Mouse (Mus musculus) cortical plate, adult 2 months (tissue): Measurements from ENCODE around the gene Rps27. TPM values are rescaled to one million over a fixed set of nuclear protein-coding genes. Genes with fewer than 3 reads are reported as not detected.
"Not testable (repeated sequence)": the region's sequence is repeated elsewhere in the genome, so short reads cannot be mapped to it uniquely, and the experiment has no call there.

Experiments
- H3K27ac ChIP-seq: fragments of 200-500 bp; 2 replicates; pipeline ENCODE4 v1.5.1; 2012; ENCODE audit warnings: low read length, control low read depth, inconsistent platforms; ENCODE audit not compliant: insufficient read depth
- H3K4me1 ChIP-seq: fragments of 200-500 bp; 2 replicates; pipeline ENCODE4 v1.6.1; 2011; ENCODE audit warnings: low read length; ENCODE audit not compliant: control insufficient read depth, insufficient read depth
- H3K4me3 ChIP-seq: fragments of 200-500 bp; 2 replicates; pipeline ENCODE4 v1.5.1; 2011; ENCODE audit warnings: mild to moderate bottlenecking, low read length, control low read depth; ENCODE audit not compliant: insufficient read depth
- CTCF ChIP-seq: fragments of 200-500 bp; IDR thresholded peaks from 2 replicates; pipeline ENCODE4 v1.5.1; 2011; ENCODE audit warnings: mild to moderate bottlenecking, control low read depth, low read length; ENCODE audit not compliant: insufficient read depth; ENCODE audit errors: extremely low read depth
- POLR2A ChIP-seq: fragments of 200-500 bp; IDR thresholded peaks from 2 replicates; pipeline ENCODE4 v1.6.1; 2011; ENCODE audit warnings: mild to moderate bottlenecking, low read length, control low read depth; ENCODE audit not compliant: insufficient read depth; ENCODE audit errors: extremely low read depth
- polyA plus RNA-seq: library from polyadenylated mRNA; depleted of rRNA; stranded (reverse); fragments of >200 nt; gene quantifications from 2 replicates; pipeline ENCODE4 v1.2.3, GENCODE M21; 2012; rRNA removed

The Rps27 gene
- polyA plus RNA-seq: 1,605 and 1,617 TPM in 2 replicates

DNA sequence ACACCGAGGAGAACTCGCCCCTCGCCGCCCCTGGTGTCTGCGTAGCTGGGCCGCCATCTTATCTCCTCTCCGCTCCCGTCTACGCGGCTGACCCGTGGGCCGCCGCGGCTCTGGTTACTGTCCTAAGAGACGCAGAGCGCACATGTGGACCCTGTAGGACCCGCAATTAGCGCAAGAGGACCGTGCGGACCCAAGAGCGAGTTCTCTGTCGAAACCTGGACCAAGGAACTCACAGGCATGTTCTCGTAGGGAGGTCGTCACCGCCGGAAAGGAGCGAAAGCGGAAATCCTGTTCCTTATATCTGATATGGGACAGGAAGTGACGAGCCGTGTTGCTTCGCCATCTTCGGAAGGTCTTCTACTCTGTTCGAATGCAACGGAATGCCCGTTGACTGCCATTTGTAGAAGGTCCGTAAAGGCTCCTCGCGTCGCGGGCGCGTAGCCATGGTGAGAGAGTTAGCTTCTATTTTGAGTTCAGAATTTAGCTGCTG, at the start of gene Rps27, which contains the start of gene Rab13:
TSS of gene Rps27 (minus strand) at position 275 of the 490 bp plus-strand sequence.
TSS of gene Rab13 (plus strand) at position 319 of the 490 bp plus-strand sequence.
- Histone ChIP-seq H3K27ac (peak within 1 kb of the TSS; percentile 79), H3K4me3 (peak within 1 kb of the TSS; percentile 58)
- TF ChIP-seq POLR2A: peak; percentile 100
- no peak for TF ChIP-seq CTCF

DNA sequence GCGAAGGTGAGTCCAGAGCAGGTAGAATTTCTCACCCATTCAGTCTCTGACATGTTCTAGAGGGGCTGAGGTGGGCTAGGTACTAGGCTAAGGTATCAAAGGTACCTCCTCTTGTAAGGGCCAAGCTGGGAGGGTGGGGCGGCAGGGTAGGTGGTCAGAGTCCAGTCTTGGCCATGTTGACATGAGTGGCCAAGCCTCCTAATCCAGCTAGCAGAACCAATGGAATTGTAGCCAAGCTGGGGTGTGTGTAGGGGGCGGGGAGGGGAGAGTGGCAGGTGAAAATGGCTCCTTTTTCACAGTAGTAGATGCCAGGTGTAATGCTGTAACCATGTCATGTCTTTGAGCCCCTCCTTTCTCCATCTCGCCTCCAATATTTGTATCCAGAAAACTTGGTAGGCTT, 45.1 kb upstream of the Rps27 start:
- Histone ChIP-seq H3K4me3 (no peak overlapping the region), H3K4me1 (peaks cover 6% of the 10 kb centered on the region), H3K27ac (no peak overlapping the region)
- TF ChIP-seq CTCF: no peak
- no peak for TF ChIP-seq POLR2A

More for the DNA sequence above, at the start of gene Rps27, which contains the start of gene Rab13:
- peaks cover 8% of the 10 kb centered on the region; the same call in 1 of the 2 replicates for H3K4me1 ChIP-seq

DNA sequence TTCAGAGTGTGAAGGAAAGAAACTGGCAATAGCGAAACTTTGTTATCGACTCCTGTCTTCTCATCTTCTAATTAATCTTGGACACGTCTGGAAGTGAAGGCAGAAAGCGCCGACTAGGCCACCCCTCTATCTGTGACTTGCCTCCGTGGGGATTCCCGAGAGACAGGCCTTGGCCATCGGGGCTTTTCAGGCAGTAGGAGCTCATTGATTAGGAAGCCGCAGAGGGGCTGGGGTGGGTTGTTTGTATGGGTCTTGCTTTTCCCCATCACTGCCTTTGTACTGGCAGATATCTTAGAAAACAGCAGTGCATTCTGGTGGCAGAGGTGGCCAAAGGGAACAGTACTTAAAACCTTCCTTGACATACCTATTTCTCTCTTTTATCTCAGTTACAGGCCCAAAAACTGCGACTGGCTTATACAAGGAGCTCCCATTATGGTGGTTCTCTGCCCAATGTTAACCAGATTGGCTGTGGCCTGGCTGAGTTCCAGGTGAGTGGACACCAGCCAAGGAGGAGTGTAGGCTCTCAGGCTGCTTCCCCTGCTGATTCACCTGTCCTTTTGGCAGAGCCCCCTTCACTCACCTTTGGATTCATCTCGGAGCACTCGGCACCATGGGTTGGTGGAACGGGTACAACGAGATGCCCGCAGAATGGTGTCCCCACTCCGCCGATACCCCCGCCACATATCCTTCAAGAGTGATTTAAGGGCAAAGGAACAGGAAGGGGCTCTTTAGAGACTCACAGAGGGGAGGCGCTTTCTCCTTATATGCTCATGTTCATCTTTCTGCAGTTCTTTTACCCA, 43.5 kb upstream of the Rps27 start:
- Histone ChIP-seq H3K4me3 (no peak overlapping the region), H3K27ac (no peak overlapping the region)
- no peak for TF ChIP-seq POLR2A
- no peak for TF ChIP-seq CTCF

DNA sequence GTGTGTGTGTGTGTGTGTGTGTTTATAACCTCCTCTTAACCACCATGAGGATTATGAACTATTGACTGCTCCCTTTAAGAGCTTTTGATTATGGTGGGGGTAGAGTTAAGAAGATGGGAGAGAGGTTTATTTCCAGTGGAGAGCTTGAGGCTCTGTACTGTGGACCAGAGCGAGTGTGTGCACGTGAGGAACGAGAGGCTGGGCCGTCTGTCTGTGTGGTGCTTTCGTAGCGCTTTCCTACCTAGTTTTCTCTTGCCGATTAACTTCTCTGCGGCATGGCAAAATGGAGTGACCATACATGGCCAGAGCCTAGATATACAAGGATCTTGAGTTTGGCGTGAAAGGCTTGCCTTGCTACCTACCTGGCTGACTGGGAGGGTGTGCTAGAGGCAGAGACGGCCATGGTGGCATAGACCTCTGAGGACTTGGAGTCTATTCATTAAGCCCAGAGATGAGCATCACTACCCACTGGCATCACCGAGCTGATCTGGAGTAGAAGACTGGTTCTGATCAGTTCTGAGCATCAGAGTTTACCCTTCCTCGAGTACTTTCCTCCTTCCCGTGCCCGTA, 42.4 kb upstream of the Rps27 start:
- TF ChIP-seq POLR2A: no peak
- TF ChIP-seq CTCF: no peak
- no peak overlapping the region for H3K4me3 ChIP-seq
- H3K27ac ChIP-seq: no peak overlapping the region
- H3K4me1 ChIP-seq: peaks cover 7% of the 10 kb centered on the region

More for the DNA sequence above, 43.5 kb upstream of the Rps27 start:
- peaks cover 6% of the 10 kb centered on the region for H3K4me1 ChIP-seq

DNA sequence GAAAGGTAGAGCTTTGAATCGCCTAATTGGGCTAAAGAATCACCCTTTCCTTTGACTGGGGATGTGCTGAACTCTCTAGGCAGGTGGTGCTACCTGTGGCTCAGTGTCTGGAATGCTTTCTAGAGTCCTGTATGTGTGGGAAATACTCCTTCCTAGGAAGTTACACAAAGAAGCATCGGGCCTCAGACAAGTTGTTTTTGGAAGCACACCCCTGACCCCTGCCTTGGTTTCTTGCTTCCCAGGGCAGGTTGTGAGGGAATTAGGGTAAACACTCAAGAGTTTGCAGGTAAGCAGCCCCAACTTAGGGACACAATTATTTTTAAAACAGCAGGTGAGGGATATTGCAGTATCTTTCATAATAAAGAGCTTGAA, 41.7 kb upstream of the Rps27 start:
- Histone ChIP-seq H3K27ac (no peak overlapping the region), H3K4me1 (peaks cover 7% of the 10 kb centered on the region)

DNA sequence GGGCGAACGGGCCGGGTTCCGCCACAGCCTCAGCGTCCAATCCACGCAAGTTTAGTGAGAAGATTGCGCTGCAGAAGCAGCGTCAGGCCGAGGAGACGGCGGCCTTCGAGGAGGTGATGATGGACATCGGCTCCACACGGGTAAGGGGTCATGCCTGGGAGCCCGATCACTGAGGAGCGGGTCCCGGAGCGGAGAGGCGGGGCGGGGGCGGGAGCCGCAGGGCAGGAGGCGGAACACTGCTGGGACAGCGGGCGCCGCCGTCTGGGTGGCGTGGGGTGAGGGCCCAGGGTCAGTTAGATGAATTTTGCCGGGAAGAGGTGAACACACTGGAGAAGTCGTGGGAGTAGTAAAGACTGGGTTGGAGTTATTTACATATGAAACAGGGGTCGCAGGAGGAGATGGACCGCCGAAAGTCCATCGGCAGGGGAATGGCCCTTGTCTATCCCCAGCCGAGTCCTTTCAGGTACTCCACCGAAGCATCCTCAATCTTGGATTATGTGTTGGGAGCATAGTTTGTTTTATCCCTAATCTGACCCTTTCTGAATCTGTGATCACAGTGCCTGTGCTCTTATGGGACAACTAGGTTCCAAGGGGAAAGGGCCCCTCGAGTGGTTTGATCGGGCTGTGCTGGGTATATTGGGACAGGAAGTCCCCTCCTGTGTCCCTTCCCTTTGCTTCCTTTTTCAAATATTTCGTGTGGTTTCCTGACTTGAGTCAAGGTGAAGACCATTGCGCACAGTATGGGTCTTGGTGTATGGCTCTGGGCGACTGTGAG, 41.2 kb upstream of the Rps27 start:
- Histone ChIP-seq H3K4me3 (peak overlapping the region; percentile 79), H3K27ac (peak overlapping the region; percentile 81), H3K4me1 (peaks cover 7% of the 10 kb centered on the region)
- TF ChIP-seq CTCF (no peak), POLR2A (no peak)

More for the DNA sequence above, 41.7 kb upstream of the Rps27 start:
- TF ChIP-seq CTCF (no peak), POLR2A (no peak)
- H3K4me3 ChIP-seq: peak overlapping the region; percentile 79

DNA sequence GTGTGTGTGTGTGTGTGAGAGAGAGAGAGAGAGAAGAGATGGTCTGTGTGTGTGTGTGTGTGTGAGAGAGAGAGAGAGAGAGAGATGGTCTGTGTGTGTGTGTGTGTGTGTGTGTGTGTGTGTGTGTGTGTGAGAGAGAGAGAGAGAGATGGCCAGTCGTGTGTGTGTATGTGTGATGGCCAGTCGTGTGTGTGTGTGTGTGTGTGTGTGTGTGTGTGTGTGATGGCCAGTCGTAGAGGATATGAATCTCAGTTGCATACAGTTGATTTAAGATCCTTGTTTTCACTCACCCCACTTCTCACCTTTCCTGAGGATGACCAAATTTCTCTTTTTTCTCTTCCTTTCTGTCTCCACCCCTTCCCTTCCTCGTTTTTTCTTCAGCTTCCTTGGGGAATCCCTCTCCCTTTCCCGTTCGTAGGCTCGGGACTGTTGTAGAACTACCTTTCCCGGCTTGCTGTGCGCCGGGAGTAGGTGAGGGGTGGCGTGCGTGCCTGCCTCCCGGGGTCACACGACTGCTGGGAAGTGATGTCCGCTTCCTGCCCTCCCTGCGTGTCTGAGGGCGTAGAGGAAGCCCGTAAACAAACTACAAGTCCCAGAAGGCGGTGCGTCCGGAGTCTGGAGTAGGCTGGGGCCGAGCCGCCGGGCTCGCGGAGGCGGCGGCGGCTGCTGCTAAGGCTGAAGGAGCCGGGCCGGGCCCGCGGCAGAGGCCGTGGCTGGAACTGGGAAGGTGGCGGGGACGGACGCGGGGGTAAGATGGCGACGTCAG, 40.4 kb upstream of the Rps27 start, which contains the start of gene Crtc2:
TSS of gene Crtc2 (plus strand) at position 511 of the 766 bp plus-strand sequence.
- peaks cover 7% of the 10 kb centered on the region for H3K4me1 ChIP-seq
- TF ChIP-seq POLR2A (peak; percentile 45; the same call in 1 of the 2 replicates), CTCF (no peak)
- peak within 1 kb of the TSS; percentile 79 for H3K4me3 ChIP-seq
- H3K27ac ChIP-seq: peak within 1 kb of the TSS; percentile 81

DNA sequence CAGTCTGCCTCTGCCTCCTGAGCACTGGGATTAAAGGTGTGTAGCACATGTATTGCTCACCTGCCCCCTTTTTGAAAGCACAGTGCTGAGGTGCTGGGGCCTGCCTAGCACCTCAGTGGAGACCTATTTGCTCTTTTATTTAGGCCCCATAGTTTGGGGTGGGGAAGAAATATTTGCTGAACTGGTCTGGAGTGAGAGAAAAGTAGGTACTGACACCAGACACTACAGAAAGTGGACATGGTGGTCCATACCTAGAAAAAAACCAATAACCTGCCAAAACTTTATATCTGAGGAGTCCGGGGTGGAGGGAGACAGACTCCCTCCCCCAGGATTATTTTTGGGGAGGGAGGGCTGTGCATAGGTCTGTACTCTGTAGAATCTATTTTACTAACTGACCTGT, 39.7 kb upstream of the Rps27 start:
- H3K4me1 ChIP-seq, H3K27ac ChIP-seq, H3K4me3 ChIP-seq: not testable (repeated sequence)

DNA sequence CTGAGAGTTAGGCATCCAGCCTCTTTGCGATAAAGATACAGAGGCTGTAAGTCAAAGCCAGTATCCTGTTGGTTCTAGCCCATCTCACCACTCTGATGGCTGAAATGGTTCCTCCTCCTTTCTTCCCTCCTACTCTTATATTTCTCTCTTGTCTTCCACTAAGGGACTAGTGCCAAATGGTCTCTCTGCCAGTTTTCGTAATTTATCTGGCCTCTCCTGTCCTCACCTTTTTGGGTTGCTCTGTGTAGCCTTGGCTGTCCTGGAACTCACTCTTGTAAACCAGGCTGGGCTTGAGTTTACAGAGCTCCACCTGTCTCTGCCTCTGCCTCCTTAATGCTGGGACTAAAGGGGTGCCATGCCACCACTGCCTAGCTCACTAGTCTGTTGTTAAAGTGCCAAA, 39.2 kb upstream of the Rps27 start:
- H3K4me1 ChIP-seq, H3K27ac ChIP-seq, H3K4me3 ChIP-seq: not testable (repeated sequence)

DNA sequence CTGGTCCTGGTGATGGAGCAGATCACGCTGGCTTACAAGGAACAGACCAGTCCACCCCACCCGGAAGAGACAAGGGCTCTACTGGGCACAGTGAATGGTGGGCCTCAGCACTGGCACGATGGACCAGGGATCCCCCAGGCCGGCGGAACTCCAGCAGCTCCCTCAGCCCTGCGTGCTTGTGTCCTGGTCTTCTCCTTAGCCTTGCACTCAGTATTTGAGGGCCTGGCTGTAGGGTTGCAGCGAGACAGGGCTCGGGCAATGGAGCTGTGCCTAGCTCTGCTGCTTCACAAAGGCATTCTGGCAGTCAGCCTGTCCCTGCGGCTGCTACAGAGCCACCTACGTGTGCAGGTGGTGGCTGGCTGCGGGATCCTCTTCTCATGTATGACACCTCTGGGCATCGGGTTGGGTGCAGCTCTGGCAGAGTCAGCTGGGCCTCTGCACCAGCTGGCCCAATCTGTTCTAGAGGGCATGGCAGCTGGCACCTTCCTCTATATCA, 38.3 kb upstream of the Rps27 start:
- not testable (repeated sequence) for H3K27ac ChIP-seq, H3K4me3 ChIP-seq, H3K4me1 ChIP-seq
